Mouse (Mus musculus) heart, adult 2 months (tissue): ENCODE results near the gene Cog5.

Experiments used
- CTCF ChIP-seq: fragments of 200-600 bp; IDR thresholded peaks from 2 replicates; pipeline ENCODE4 v1.8.1; 2022; ENCODE audit warnings: antibody characterized with exemption, mild to moderate bottlenecking, moderate library complexity
- EP300 ChIP-seq: fragments of 200-500 bp; IDR thresholded peaks from 2 replicates; pipeline ENCODE4 v1.6.1; 2011; ENCODE audit warnings: low read depth, low read length, control low read depth; ENCODE audit not compliant: insufficient read depth
- POLR2A ChIP-seq: fragments of 200-500 bp; IDR thresholded peaks from 2 replicates; pipeline ENCODE4 v1.6.1; 2011; ENCODE audit warnings: mild to moderate bottlenecking, low read depth, low read length, control low read depth; ENCODE audit not compliant: insufficient read depth

DNA sequence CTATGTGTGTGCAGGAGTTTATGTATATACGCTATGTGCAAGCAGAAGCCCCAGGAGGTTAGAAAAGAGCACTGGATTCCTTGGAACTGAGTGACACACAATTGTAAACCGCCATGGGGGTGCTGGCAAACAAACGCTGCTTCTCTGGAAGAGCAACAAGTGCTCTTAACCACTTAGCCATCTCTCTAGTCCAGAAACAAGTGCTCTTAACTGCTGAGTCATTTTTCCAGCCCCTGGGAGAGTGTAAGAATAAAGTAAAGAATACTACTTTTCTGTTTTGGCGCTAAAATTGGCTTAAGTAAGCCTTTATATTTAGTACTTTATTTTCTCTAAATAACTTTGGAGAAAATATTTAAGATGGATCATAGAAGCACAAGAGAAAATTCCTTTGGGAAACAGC is 41.3 kb upstream of the Cog5 start:
- TF ChIP-seq CTCF (no peak), POLR2A (no peak), EP300 (no peak)
